Mouse (Mus musculus) right cerebral cortex, postnatal 14 days (tissue): ENCODE measurements around the gene Cdiptos.
A peak's percentile ranks its signal among the peaks of the same experiment; 100 is the strongest.

Source experiments
- DNase-seq: peaks from one replicate; pipeline ENCODE4 v3.0.0; 2022

Gene Cdiptos

DNA sequence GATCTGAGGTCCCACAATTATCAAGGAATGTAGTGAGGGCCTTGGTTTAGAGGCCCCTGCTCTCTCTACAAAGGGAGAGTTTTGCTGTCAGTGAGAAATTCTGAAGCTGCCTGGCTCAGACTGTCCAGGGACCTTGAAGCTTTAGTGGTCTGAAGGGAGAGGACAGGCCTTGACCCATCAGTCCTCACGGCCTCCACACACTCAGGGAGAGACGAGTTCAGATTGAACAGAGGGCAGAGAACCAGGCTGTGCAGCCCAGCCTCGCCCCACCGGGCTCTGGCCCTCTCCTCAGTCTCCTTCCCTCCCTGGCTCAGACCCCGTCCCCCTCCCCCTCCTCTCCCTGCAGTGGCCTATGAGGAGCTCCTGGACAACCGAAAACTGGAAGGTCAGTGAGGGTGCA, 8.5 kb downstream of the Cdiptos start:
- no peak for DNase-seq

DNA sequence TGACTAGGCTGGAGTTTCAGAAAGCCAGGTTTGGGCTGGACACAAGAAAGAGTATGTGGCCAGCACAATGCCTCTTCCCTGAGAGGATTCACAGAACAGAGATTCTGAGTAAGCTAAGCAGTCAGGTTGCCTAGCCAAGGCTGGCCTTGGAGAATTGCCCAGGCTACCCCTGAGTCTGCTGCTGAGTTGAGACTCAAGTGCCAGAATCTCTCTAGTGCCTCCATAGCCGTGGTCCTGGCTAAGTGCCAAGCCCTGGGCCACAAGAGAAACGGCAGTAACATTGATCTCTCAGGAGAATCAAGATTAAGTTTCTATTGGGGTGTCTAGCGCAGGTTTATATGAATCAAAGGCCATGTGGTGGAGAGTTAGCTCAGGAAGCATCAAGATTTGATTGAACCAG, 10.3 kb downstream of the Cdiptos start:
- DNase-seq, result no peak

- DNase-seq, result no peak
Measured at GRCm38 (mm10) chr7:126963548-126964286, 12.2 kb downstream of the Cdiptos start.

- DNase-seq, result no peak
Measured at GRCm38 (mm10) chr7:126961965-126962364, 13.9 kb downstream of the Cdiptos start.

- no peak for DNase-seq
Measured at GRCm38 (mm10) chr7:126961095-126961494, 14.8 kb downstream of the Cdiptos start.

GRCm38 (mm10) chr7:126959780-126960179, 16.1 kb downstream of the Cdiptos start:
- no peak for DNase-seq

DNA sequence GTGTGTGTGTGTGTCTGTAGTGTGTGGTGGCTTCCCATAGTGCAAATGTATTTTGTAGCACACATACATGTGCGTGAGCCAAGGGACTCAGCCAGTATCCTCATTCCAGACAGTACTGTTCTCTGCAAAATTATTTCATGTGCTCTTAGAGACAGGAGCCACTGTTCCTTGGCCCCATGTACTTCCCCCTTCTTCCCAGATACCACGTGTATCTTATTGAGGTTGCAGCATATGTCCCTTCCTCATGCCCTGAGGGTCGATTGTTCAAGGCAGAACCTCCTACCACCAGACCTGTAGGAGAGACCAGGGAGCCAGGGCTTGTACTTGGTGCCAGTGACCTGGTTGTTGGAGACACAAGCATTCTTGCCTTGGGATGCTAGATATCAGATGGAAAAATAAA, 20.8 kb downstream of the Cdiptos start:
- DNase-seq, result no peak

GRCm38 (mm10) chr7:126952646-126953045, 23.3 kb downstream of the Cdiptos start:
- no peak for DNase-seq

DNA sequence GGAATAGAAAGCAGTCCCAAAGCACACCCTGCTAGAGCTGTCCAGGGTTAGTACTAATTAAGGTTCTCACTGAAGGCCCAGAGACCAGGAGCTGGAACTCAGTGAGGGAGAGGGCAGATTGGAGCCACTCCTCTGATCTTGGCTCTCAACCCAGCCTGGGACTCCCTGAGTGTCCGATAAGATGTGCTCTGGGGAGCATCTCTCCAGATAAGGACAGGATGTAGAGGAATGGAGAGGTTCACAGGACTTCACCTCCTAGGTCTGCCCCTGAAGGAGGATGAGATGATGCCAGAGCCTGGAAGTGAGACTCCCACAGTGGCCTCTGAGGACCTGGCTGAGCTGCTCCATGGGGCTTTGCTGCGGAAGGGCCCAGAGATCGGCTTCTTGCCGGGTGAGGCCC, 24.2 kb downstream of the Cdiptos start:
- no peak for DNase-seq

DNA sequence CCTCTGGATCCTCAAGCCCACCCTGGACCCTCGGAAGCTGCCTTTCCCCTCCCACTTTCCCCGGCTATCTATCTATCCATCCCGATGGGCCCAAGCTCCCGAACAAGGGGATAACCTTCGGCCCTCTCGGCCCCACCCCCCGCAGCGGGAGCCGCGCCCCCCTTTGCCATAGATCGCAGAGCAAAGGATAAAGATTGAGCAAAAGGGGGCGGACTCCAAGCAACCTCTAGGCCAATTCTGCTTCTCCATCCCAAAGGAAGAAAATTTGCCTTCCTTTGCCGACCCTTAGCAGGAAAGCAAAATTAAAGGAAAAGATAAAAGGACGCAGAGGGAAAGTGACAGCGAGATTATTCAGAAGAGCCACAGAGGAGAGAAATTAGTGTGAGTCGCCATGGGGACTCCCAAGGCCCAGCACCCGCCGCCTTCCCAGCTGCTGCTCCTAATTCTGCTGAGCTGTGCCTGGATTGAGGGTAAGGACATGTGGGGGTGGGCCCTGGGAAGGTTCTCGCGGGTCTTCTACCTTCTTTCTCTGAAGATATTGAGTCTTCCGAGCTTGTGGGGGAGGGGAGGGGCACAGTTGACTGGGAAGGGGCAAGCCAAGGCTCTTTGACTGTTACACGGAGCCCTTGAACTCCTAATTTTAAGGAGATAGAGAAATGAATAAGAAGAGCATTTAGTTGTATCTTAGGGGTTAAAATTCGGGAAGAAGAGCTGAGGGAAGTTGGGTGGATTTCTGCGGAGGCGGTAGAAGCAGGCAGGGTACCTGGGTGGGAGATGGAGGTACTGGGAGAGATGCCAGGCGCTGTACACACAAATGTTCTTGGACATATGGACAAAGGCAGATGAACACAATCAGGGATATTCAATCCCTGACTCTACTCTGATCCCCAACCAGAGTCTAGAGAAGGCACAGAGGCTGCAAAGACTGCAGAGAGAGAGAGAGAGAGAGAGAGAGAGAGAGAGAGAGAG, 25.0 kb downstream of the Cdiptos start:
- DNase-seq, result peak; percentile 43

GRCm38 (mm10) chr7:126949793-126950646, 25.9 kb downstream of the Cdiptos start, which contains the start of gene Sez6l2:
TSS of gene Sez6l2 (plus strand) at chr7:126950563.
- peak; percentile 85 for DNase-seq

DNA sequence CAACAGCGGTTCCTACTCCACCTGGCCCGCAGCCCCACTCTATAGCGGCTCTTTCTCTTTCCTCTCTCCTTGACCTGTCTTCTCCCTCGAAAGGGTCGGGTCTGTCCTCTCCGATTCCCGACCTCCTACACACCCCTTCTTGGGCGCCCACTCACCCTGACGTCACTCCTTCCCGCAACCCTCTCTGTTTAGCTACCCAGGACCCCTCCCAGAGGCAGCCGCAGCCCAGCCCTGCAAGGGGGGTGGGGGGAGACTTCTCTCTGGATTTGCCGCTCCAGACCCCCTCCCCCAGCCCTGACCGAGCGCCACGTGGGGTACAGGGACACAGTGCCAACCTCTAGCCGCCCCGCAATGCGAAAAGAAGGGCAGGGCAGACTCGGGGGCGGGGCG, 26.5 kb downstream of the Cdiptos start, which contains the start of gene Asphd1:
Gene Asphd1, minus strand, starts transcription at position 180 of the 390 bp plus-strand sequence.
- DNase-seq, result peak; percentile 73

- no peak for DNase-seq
Measured at GRCm38 (mm10) chr7:126948626-126949025, 27.3 kb downstream of the Cdiptos start.

DNA sequence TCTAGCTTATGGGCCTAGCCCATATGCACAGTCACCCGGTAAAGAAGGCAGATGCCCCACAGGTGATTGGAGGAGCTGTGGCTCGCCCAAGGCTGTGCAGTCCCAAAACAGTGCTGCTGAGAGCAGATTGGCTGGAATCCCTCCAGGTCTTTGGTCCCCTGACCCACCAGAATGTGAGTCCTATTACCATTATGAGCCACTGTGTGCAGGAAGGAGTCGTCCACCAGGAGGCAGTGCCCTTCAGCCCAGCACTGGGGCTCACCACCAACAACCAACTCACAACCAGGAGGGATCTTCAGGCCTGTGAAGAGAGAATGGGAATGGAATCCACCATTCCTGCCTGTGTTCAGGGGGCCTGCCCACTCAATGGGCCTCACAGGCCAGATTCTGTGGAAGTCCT, 29.4 kb downstream of the Cdiptos start:
- peak; percentile 44 for DNase-seq

DNA sequence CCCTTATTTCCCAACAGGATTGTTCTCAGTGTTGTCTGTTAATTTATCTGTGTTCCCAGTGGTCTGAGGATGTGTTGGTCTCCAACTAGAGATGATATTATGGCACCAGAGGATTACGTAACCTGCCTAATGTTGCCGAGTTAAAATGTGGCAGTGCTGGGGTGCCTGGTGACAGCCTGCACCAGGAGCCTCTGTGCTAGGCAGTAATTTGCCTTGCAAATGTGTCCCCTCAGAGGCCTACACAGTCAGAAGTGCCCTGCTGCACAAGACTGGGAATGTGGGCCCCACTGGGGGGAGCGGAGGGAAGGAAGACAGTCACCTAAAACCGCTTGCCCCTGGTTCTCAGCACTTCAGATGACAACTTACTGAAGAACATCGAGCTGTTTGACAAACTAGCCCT, 34.1 kb downstream of the Cdiptos start:
- DNase-seq, result no peak

- DNase-seq, result no peak
Measured at GRCm38 (mm10) chr7:126941171-126941570, 34.7 kb downstream of the Cdiptos start.

GRCm38 (mm10) chr7:126932652-126933051, 43.2 kb downstream of the Cdiptos start:
- DNase-seq, result no peak

DNA sequence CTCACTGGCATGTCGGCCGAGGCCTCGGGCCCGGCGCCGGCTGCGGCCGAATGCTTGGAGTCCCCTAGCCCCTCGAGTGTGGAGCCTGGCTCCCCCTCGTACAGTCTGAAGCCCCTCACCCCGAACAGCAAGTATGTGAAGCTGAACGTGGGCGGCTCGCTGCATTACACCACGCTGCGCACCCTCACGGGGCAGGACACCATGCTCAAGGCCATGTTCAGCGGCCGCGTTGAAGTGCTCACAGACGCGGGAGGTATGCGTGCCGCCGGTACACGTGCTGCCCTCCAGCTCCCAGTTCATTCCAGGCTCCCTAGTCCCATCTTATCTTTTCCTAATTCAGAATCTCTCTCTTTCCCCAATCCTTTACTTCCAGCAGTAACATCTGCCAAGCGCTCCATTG, 46.9 kb downstream of the Cdiptos start:
- peak; percentile 41 for DNase-seq

DNA sequence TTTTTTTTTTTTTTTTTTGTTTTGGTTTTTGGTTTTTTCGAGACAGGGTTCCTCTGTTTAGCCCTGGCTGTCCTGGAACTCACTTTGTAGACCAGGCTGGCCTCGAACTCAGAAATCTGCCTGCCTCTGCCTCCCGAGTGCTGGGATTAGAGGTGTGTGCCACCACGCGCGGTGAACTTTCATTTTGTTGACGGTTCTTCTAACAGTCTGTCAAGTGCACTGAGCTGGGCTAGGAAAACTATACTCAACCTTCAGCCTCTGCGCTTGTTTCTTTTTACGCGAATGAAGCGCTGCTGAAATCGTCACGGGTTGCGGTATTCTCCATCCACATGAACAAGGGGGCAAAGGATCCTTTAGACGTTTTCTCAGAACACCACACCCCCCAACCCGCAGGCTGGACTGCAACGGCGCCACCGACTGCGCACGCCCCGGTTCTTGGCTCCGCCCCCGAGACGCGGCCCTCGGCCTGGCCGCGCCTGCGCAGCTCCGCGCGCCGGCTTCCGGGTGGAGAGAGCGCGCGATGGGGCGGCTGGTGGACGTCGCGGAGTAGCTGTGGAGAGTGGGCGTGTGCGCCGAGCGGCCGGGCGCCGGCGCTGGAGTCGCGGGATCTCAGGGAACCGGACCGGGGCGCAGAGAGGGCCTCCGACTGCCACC, 47.4 kb downstream of the Cdiptos start, which contains the start of gene Kctd13:
Gene Kctd13, plus strand, starts transcription at position 496 of the 654 bp plus-strand sequence.
- peak; percentile 90 for DNase-seq

GRCm38 (mm10) chr7:126926299-126926698, 49.6 kb downstream of the Cdiptos start:
- DNase-seq, result no peak

- no peak for DNase-seq
Measured at GRCm38 (mm10) chr7:126923999-126924398, 51.9 kb downstream of the Cdiptos start.

GRCm38 (mm10) chr7:126922624-126923060, 53.3 kb downstream of the Cdiptos start, which contains the start of gene Tmem219:
TSS of gene Tmem219 (minus strand) at chr7:126922917.
- peak; percentile 32 for DNase-seq
